Mouse (Mus musculus) ES-E14 (cell line): ENCODE results near the gene Ccdc43. TPM values are rescaled to one million over a fixed set of nuclear protein-coding genes. Genes with fewer than 3 reads are reported as not detected.

Experiments
- DNase-seq: peaks from one replicate; pipeline ENCODE4 v3.0.0-alpha.2; 2013; ENCODE audit warnings: low read depth, low spot score
- H3K27ac ChIP-seq: 2 replicates; pipeline ENCODE4 v1.5.1; 2012; ENCODE audit warnings: low read depth, mild to moderate bottlenecking, low read length, moderate library complexity, mixed read lengths; ENCODE audit not compliant: poor library complexity, insufficient read depth, severe bottlenecking
- H3K36me3 ChIP-seq: 2 replicates; pipeline ENCODE4 v1.6.1; 2012; ENCODE audit warnings: mild to moderate bottlenecking, low read length, moderate library complexity, mixed read lengths; ENCODE audit not compliant: control insufficient read depth, poor library complexity, insufficient read depth, severe bottlenecking
- H3K4me1 ChIP-seq, 2 experiments: fragments of 150-350 bp in 1 of 2; sonication (generic) in 1 of 2; 2 replicates each; pipeline ENCODE4 v1.6.1; 2012; ENCODE audit warnings: low read length in 2 of 2, mild to moderate bottlenecking in 1 of 2, mixed read lengths in 1 of 2; ENCODE audit not compliant: control insufficient read depth in 2 of 2, insufficient read depth in 2 of 2, poor library complexity in 1 of 2
- H3K4me3 ChIP-seq, 2 experiments: fragments of 150-350 bp in 1 of 2; sonication (generic) in 1 of 2; 2 replicates each; pipeline ENCODE4 v1.5.1; 2012; ENCODE audit warnings: low read length in 2 of 2, low read depth in 1 of 2, mild to moderate bottlenecking in 1 of 2, mixed read lengths in 1 of 2; ENCODE audit not compliant: insufficient read depth in 1 of 2, poor library complexity in 1 of 2, severe bottlenecking in 1 of 2
- H3K9ac ChIP-seq: 2 replicates; pipeline ENCODE4 v1.6.1; 2012; ENCODE audit warnings: low read depth, mild to moderate bottlenecking, low read length, mixed read lengths; ENCODE audit not compliant: poor library complexity, insufficient read depth, severe bottlenecking
- H3K9me3 ChIP-seq: fragments of 150-350 bp; sonication (generic); 2 replicates; pipeline ENCODE4 v1.6.1; 2012; ENCODE audit warnings: low read depth, mild to moderate bottlenecking, low read length; ENCODE audit not compliant: control insufficient read depth, insufficient read depth
- CHD2 ChIP-seq: IDR thresholded peaks from 2 replicates; pipeline ENCODE4 v1.6.1; 2014; ENCODE audit warnings: mild to moderate bottlenecking, low read depth, low read length, inconsistent platforms
- HCFC1 ChIP-seq: IDR thresholded peaks from 2 replicates; pipeline ENCODE4 v1.6.1; 2012; ENCODE audit warnings: low read length, inconsistent platforms, borderline replicate concordance; ENCODE audit not compliant: insufficient read depth
- MAFK ChIP-seq: IDR thresholded peaks from 2 replicates; pipeline ENCODE4 v1.6.1; 2014; ENCODE audit warnings: mild to moderate bottlenecking, low read depth, low read length, inconsistent platforms; ENCODE audit not compliant: insufficient read depth
- ZC3H11A ChIP-seq: IDR thresholded peaks from 2 replicates; pipeline ENCODE4 v1.6.1; 2012; ENCODE audit warnings: low read depth, mild to moderate bottlenecking, inconsistent platforms, low read length, borderline replicate concordance
- ZNF384 ChIP-seq: IDR thresholded peaks from 2 replicates; pipeline ENCODE4 v1.6.1; 2012; ENCODE audit warnings: low read depth, low read length, inconsistent platforms
- in situ Hi-C, 2 experiments: fragments of 600-800 bp; cut with MboI; formaldehyde crosslinking; loops; one replicate each; pipeline ENCODE4 v1.15.1; 2025; ENCODE audit warnings: low sequenced_read_pairs in 2 of 2, inconsistent platforms in 1 of 2; ENCODE audit not compliant: unreplicated experiment in 2 of 2
- total RNA-seq: library from RNA; depleted of rRNA; stranded (reverse); fragments of 300-350 nt; gene quantifications from 2 replicates; pipeline ENCODE4 v1.2.3, GENCODE M21; 2012

Ccdc43 gene
- total RNA-seq, 1 experiment: 53.7 TPM

DNA sequence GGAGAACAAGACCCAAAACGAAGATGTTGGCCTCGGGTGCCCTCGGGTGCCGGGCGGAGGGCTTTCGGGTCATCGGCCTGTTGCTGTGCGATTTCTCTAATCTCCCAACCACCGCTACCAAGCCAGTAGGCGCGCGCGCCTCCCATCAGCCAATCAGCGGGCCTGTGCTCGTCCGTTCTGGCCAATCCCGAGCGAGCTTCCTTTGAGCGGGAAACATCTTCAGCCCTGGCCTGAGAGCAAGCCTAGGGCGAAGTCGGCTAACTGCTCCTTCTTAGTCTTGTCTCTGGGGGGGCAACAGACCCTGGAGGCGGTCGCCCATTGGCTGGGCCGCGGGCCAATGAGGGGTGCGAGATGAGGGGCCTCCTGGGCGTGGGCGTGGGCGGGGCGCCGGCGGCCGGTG lies 32.4 kb downstream of the Ccdc43 start:
- in situ Hi-C loops: no loop called here
- H3K9me3 ChIP-seq: no peaks in the 10 kb centered on the region
- TF ChIP-seq HCFC1: no peak
- TF ChIP-seq ZC3H11A: no peak
- no peak for TF ChIP-seq CHD2
- TF ChIP-seq MAFK: no peak
- no peak for TF ChIP-seq ZNF384

DNA sequence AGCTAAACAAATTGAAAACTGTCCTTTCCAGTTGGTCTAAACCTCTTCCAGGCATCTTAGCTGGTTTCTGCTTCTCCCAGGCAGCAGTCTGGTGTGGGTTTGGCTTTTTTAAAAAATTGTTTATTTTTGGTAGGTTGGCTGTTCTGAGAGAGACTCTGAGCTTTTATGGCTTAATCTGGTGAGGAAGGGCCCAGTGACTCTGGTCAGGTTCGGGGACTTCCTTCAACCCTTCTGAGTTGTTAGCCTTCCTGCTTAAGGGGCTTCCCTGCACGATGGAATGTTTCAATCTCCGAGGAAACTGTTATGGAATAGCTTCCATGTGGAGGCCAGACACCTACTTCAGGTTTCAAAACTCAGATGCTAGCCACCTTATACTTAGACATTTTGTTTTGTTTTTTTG lies 34.2 kb downstream of the Ccdc43 start, which contains the start of gene Meioc:
TSS of gene Meioc (plus strand) at position 301 of the 400 bp plus-strand sequence.
- no peak within 1 kb of the TSS for H3K9ac ChIP-seq
- peaks cover 0 to 2% of the 10 kb centered on the region in 2 experiments; a peak in 1 of 4 replicates for H3K4me1 ChIP-seq
- DNase-seq: no peak
- H3K4me3 ChIP-seq: no peak within 1 kb of the TSS
- H3K9me3 ChIP-seq: no peaks in the 10 kb centered on the region
- H3K27ac ChIP-seq: no peak within 1 kb of the TSS
- in situ Hi-C loops: no loop called here
- TF ChIP-seq ZNF384: no peak
- H3K36me3 ChIP-seq: no peaks in the 10 kb centered on the region

More for the DNA sequence above, 32.4 kb downstream of the Ccdc43 start:
- peak overlapping the region; percentile 54 to 61; a peak in 2 of 4 replicates for H3K4me3 ChIP-seq
- no peak overlapping the region for H3K27ac ChIP-seq
- DNase-seq: peak; percentile 77
- H3K4me1 ChIP-seq: peaks cover 0 to 2% of the 10 kb centered on the region in 2 experiments; a peak in 1 of 4 replicates
- H3K9ac ChIP-seq: no peak overlapping the region
- no peaks in the 10 kb centered on the region for H3K36me3 ChIP-seq

DNA sequence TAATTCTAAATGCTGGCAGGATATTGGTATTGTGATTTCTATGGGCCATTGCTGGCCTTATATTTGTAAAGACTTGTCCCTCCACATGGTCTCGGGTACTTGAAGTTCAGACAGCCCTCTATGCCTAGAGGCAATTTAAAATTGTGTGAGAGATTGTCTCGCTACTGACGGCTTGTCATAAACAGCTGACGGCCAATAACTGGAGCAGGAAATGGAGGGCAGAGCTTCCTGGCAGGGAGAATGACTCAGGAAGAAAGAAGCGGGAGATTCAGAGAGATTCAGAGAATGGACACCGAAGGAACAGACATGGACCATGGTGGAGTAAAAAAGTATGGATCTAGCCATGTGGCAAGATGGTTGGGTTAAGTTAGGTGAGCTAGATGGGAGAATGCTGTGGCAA lies 40.7 kb downstream of the Ccdc43 start:
- in situ Hi-C loops: loop anchor here in 1 of 2 experiments (10.0 kb wide), 1 partner anchor 162 kb away; no protein-coding TSS in a partner anchor
- Histone ChIP-seq H3K27ac (no peak overlapping the region), H3K4me3 (no peak overlapping the region), H3K9ac (no peak overlapping the region), H3K4me1 (peaks cover 0 to 2% of the 10 kb centered on the region in 2 experiments; a peak in 1 of 4 replicates), H3K36me3 (no peaks in the 10 kb centered on the region), H3K9me3 (no peaks in the 10 kb centered on the region)
- no peak for DNase-seq
- TF ChIP-seq ZC3H11A (no peak), MAFK (no peak), HCFC1 (no peak), CHD2 (no peak)

DNA sequence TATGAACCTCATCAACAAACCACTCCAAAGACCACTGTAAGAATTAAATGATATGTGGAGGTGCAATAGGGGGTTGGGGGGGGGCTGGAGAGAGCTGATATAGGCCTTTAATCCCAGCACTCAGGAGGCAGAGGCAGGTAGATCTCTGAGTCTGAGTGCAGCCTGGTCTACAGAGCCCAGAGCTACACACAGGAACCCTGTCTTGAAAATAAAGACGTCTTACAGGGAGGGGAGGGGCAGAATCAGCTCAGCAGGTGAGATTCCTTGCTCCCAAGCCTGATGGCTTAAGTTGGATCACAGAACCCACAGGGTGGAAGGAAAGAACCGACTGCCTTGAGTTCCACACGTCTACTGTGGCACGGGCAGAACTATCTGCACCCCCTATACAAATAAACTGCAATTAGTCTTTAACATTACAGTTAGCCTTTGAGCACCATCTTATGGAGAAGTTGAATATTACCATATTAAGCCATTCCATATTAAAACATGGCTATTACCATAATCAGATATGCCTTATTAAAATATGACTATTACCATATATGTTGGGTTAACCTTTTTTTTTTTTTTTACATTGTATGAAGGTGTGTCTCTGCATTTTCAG lies 41.2 kb downstream of the Ccdc43 start:
- Histone ChIP-seq H3K4me1 (peaks cover 0 to 2% of the 10 kb centered on the region in 2 experiments; a peak in 1 of 4 replicates), H3K4me3 (no peak overlapping the region), H3K27ac (no peak overlapping the region), H3K9ac (no peak overlapping the region), H3K9me3 (no peaks in the 10 kb centered on the region), H3K36me3 (no peaks in the 10 kb centered on the region)
- no peak for TF ChIP-seq CHD2
- no peak for TF ChIP-seq ZC3H11A
- TF ChIP-seq HCFC1: no peak
- no peak for TF ChIP-seq MAFK
- no peak for TF ChIP-seq ZNF384
- in situ Hi-C loops: loop anchor here in 1 of 2 experiments (10.0 kb wide), 1 partner anchor 162 kb away; no protein-coding TSS in a partner anchor
- no peak for DNase-seq

- H3K27ac ChIP-seq: no peak overlapping the region
- no peak overlapping the region for H3K9ac ChIP-seq
- peaks cover 0 to 2% of the 10 kb centered on the region in 2 experiments; a peak in 1 of 4 replicates for H3K4me1 ChIP-seq
- H3K9me3 ChIP-seq: no peaks in the 10 kb centered on the region
- no peaks in the 10 kb centered on the region for H3K36me3 ChIP-seq
- in situ Hi-C loops: loop anchor here in 1 of 2 experiments (10.0 kb wide), 1 partner anchor 161 kb away; no protein-coding TSS in a partner anchor
- DNase-seq: no peak
- H3K4me3 ChIP-seq: no peak overlapping the region
- TF ChIP-seq ZC3H11A (no peak), HCFC1 (no peak), CHD2 (no peak), ZNF384 (no peak), MAFK (no peak)
Observed at GRCm38 (mm10) chr11:102655888-102656287, 41.7 kb downstream of the Ccdc43 start.
